Mouse (Mus musculus) B cell, adult 62 days (primary cell): Measurements from ENCODE around the gene Coa7. TPM values are rescaled to one million over a fixed set of nuclear protein-coding genes. Genes with fewer than 3 reads are reported as not detected.

ENCODE experiments used
- total RNA-seq: library from RNA; stranded (reverse); gene quantifications from 4 replicates; pipeline ENCODE4 v1.2.4, GENCODE M21; 2023

Gene Coa7
- total RNA-seq: 21.8 to 24.9 TPM (median 23.7 TPM) in 4 replicates

GRCm38 (mm10) chr4:108327730-108328484, at the start of gene Coa7:
Gene Coa7, plus strand, starts transcription at chr4:108328140.

DNA sequence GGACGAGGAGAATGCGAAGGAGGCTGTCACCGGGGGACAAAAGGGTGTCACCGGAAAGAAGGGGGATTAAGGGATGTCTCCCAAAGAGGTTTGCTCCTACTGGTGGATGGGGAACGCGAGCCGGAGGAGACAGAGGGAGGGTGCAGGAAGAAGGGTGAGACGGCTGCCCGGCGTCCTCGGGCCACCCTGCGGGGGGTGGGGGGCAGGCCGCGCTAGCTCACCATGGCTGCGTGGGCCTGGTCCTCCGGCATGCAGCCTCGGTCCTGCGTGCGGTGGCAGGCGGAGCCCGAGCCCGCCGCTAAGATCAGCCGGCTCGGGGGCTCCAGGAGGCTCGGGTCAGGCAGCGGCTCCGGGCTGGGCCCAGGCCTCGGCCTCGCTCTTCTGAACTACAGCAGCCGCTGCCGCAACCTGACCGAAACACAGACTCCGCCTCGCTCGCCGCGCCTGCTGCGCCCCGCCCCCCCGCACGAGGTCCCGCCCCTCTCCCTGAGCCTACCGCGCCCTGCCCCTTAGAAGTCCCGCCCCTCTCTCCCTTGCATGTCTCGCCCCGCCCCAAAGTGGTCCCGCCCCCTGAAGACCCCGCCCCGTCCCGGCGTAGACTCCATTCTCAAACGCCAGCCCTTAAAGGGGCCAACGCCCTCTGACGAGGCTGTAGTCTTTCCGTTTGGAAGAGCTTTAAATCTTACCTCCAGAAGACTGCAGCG, 27.1 kb upstream of the Coa7 start, which contains the start of gene Zyg11b:
Gene Zyg11b (minus strand): TSS at position 427 of the 704 bp plus-strand sequence.

GRCm38 (mm10) chr4:108383183-108383714, 55.3 kb downstream of the Coa7 start, which contains the start of gene Shisal2a:
Gene Shisal2a, minus strand, starts transcription at chr4:108383349.

Other genes with a start within 250 kb of the Coa7 start
- 0.30 to 1.2 TPM (median 0.31 TPM) in 3 of 4 replicates, not detected in the other for gene Podn, start 231.7 kb upstream of the Coa7 start, total RNA-seq
- gene Scp2, start 183.1 kb upstream of the Coa7 start, total RNA-seq: 82.7 to 104 TPM (median 90.8 TPM) in 4 replicates
- gene Echdc2, start 162.7 kb upstream of the Coa7 start, total RNA-seq: not detected in 4 replicates
- not detected in 4 replicates for gene Zyg11a, start 110.1 kb upstream of the Coa7 start, total RNA-seq
- 37.2 to 40.1 TPM (median 38.3 TPM) in 4 replicates for gene Zyg11b, start 27.0 kb upstream of the Coa7 start, total RNA-seq
- not detected in 4 replicates for gene Shisal2a, start 55.2 kb downstream of the Coa7 start, total RNA-seq
- gene Gpx7, start 78.8 kb downstream of the Coa7 start, total RNA-seq: 0.75 to 3.1 TPM (median 1.6 TPM) in 4 replicates
- gene Tut4, start 131.3 kb downstream of the Coa7 start, total RNA-seq: 288 to 331 TPM (median 307 TPM) in 4 replicates